In genomic region chrX:68677508-68677907, GRCm38 (mm10) we compare ENCODE assay signal across 7 mouse cellular contexts. TPM values are rescaled to one million over a fixed set of nuclear protein-coding genes. Genes with fewer than 3 reads are reported as not detected.
A peak's percentile ranks its signal among the peaks of the same experiment; 100 is the strongest.
DNase-seq lines count a peak whose midpoint lies in the region; ATAC-seq and TF ChIP-seq lines count a peak whose summit lies in the region.

No protein-coding gene starts in this region.

- in situ Hi-C loops in CH12.LX (cut with MboI; ENCODE audit: low pct_ligation_motif_present, low pct_unique_long_range_greater_than_20kb, low sequenced_read_pairs), result no loop called here

- TF ChIP-seq CTCF in CH12.LX (conservative IDR thresholded peaks at IDR 0.05 in 1 of 2, IDR thresholded peaks at IDR 0.05 in 1 of 2; ENCODE audit: low read depth in 2 of 2, low read length in 2 of 2) (no peak), MEL (IDR thresholded peaks at IDR 0.05 in 2 of 3, conservative IDR thresholded peaks at IDR 0.05 in 1 of 3; ENCODE audit: control insufficient read depth in 1 of 3, insufficient read depth in 1 of 3, low read depth in 2 of 3, low read length in 3 of 3, poor library complexity in 1 of 3, severe bottlenecking in 1 of 3) (no peak)

- no peak for ATAC-seq in hindbrain, embryonic 16.5 days
- ATAC-seq in limb, embryonic 14.5 days (ENCODE audit: low FRiP score, low read depth), result no peak

- H3K4me3 ChIP-seq in hindbrain, embryonic 10.5 days, result no peak overlapping the region
- H3K4me3 ChIP-seq in hindbrain, embryonic 16.5 days (ENCODE audit: low read length), result no peak overlapping the region
- peak overlapping the region in 1 of 3 experiments; percentile 50 for H3K4me3 ChIP-seq in CH12.LX (replicated peaks in 1 of 3; ENCODE audit: low read depth in 2 of 3, low read length in 2 of 3, poor library complexity in 1 of 3)
- H3K4me3 ChIP-seq in MEL (ENCODE audit: control insufficient read depth in 1 of 2, insufficient read depth in 1 of 2, low read depth in 2 of 2, low read length in 2 of 2), result peak overlapping the region; percentile 42 to 70
- no peak overlapping the region for H3K4me3 ChIP-seq in limb, embryonic 14.5 days (replicated peaks; ENCODE audit: low read length)

- no peaks in the 10 kb centered on the region for H3K27me3 ChIP-seq in hindbrain, embryonic 10.5 days (ENCODE audit: insufficient read depth, poor library complexity, severe bottlenecking)
- no peaks in the 10 kb centered on the region for H3K27me3 ChIP-seq in hindbrain, embryonic 16.5 days (replicated peaks; ENCODE audit: control insufficient read depth, insufficient read depth, low read length)
- H3K27me3 ChIP-seq in CH12.LX (replicated peaks) (no peaks in the 10 kb centered on the region), MEL (ENCODE audit: control insufficient read depth in 1 of 2, insufficient read depth in 2 of 2, low read length in 2 of 2) (no peaks in the 10 kb centered on the region)
- no peaks in the 10 kb centered on the region for H3K27me3 ChIP-seq in limb, embryonic 14.5 days (ENCODE audit: control insufficient read depth, insufficient read depth, low read length)

- peaks cover 5% of the 10 kb centered on the region; the same call in 1 of the 2 replicates for H3K9me3 ChIP-seq in hindbrain, embryonic 10.5 days
- no peaks in the 10 kb centered on the region for H3K9me3 ChIP-seq in hindbrain, embryonic 16.5 days (ENCODE audit: control insufficient read depth, low read length)
- no peaks in the 10 kb centered on the region for H3K9me3 ChIP-seq in CH12.LX (replicated peaks; ENCODE audit: low read length)
- H3K9me3 ChIP-seq in MEL (replicated peaks; ENCODE audit: insufficient read depth, low read length), result no peaks in the 10 kb centered on the region
- no peaks in the 10 kb centered on the region for H3K9me3 ChIP-seq in limb, embryonic 14.5 days (ENCODE audit: control insufficient read depth, low read length)

- no peaks in the 10 kb centered on the region for H3K4me1 ChIP-seq in hindbrain, embryonic 10.5 days (replicated peaks)
- no peaks in the 10 kb centered on the region for H3K4me1 ChIP-seq in hindbrain, embryonic 16.5 days (ENCODE audit: control insufficient read depth, insufficient read depth, low read depth, low read length)
- H3K4me1 ChIP-seq in CH12.LX (ENCODE audit: control insufficient read depth in 1 of 2, insufficient read depth in 2 of 2) (peaks cover 0 to 2% of the 10 kb centered on the region in 2 experiments; a peak in 1 of 4 replicates), MEL (ENCODE audit: control insufficient read depth in 1 of 2, insufficient read depth in 2 of 2, low read length in 2 of 2) (peaks cover 0 to 3% of the 10 kb centered on the region in 2 experiments; a peak in 3 of 4 replicates)
- no peaks in the 10 kb centered on the region for H3K4me1 ChIP-seq in limb, embryonic 14.5 days (ENCODE audit: control insufficient read depth, insufficient read depth, low read length)

- peak; percentile 2 for DNase-seq in hindbrain, embryonic 10.5 days (ENCODE audit: low spot score)
- DNase-seq in CH12.LX (ENCODE audit: extremely low read depth) (no peak), MEL (ENCODE audit: low read depth, low spot score) (no peak)
- DNase-seq in limb, embryonic 14.5 days (ENCODE audit: low spot score), result no peak
- no peak for DNase-seq in urinary bladder, postnatal 10 days (ENCODE audit: low spot score)
- DNase-seq in spleen, postnatal 14 days (ENCODE audit: low spot score in 2 of 2), result no peak

- no peak overlapping the region for H3K4me2 ChIP-seq in hindbrain, embryonic 16.5 days (ENCODE audit: low read length)
- peak overlapping the region; percentile 63; the same call in 1 of the 2 replicates for H3K4me2 ChIP-seq in CH12.LX (ENCODE audit: insufficient read depth, low read depth, poor library complexity, severe bottlenecking)
- peak overlapping the region; percentile 38 for H3K4me2 ChIP-seq in limb, embryonic 14.5 days (replicated peaks; ENCODE audit: low read depth, low read length, severe bottlenecking)

- TF ChIP-seq POLR2A in CH12.LX (IDR thresholded peaks at IDR 0.05; ENCODE audit: low read depth, low read length) (no peak), MEL (IDR thresholded peaks at IDR 0.05; ENCODE audit: control insufficient read depth in 1 of 2, insufficient read depth in 1 of 2, low read depth in 1 of 2, low read length in 2 of 2, poor library complexity in 1 of 2) (no peak)
- no peak for TF ChIP-seq POLR2A in limb, embryonic 14.5 days (IDR thresholded peaks at IDR 0.05; ENCODE audit: borderline replicate concordance, extremely low read depth, insufficient read depth, insufficient read length)

- dilution Hi-C loops in CH12.LX (cut with MboI; ENCODE audit: extremely low pct_ligation_motif_present, extremely low pct_unique_long_range_greater_than_20kb, low sequenced_read_pairs), result no loop called here

- no peaks in the 10 kb centered on the region for H3K36me3 ChIP-seq in hindbrain, embryonic 10.5 days
- H3K36me3 ChIP-seq in hindbrain, embryonic 16.5 days (ENCODE audit: control insufficient read depth, insufficient read depth, low read length), result no peaks in the 10 kb centered on the region
- H3K36me3 ChIP-seq in CH12.LX (replicated peaks in 1 of 2; ENCODE audit: control insufficient read depth in 1 of 2, insufficient read depth in 1 of 2, low read length in 1 of 2), result no peaks in the 10 kb centered on the region
- peaks cover 0 to 5% of the 10 kb centered on the region in 2 experiments; a peak in 1 of 4 replicates for H3K36me3 ChIP-seq in MEL (ENCODE audit: control insufficient read depth in 1 of 2, insufficient read depth in 2 of 2, low read length in 2 of 2)
- H3K36me3 ChIP-seq in limb, embryonic 14.5 days (ENCODE audit: control insufficient read depth, insufficient read depth, low read length), result no peaks in the 10 kb centered on the region

- no peak overlapping the region for H3K27ac ChIP-seq in hindbrain, embryonic 10.5 days
- H3K27ac ChIP-seq in hindbrain, embryonic 16.5 days (ENCODE audit: low read depth, low read length), result no peak overlapping the region
- H3K27ac ChIP-seq in CH12.LX (ENCODE audit: insufficient read depth, low read depth), result no peak overlapping the region
- H3K27ac ChIP-seq in MEL (ENCODE audit: control insufficient read depth, low read depth, low read length), result peak overlapping the region; percentile 91; the same call in 1 of the 2 replicates
- no peak overlapping the region for H3K27ac ChIP-seq in limb, embryonic 14.5 days (replicated peaks; ENCODE audit: low read depth, low read length)

- TF ChIP-seq EP300 in CH12.LX (IDR thresholded peaks at IDR 0.05; ENCODE audit: low read length) (no peak), MEL (IDR thresholded peaks at IDR 0.05; ENCODE audit: low read depth in 1 of 2, low read length in 2 of 2) (no peak)

- peaks cover 15% of the 10 kb centered on the region for H3K79me2 ChIP-seq in CH12.LX (replicated peaks; ENCODE audit: control insufficient read depth, extremely low read depth, insufficient read depth, poor library complexity, severe bottlenecking)
- peaks cover 21% of the 10 kb centered on the region for H3K79me2 ChIP-seq in MEL (ENCODE audit: control insufficient read depth, insufficient read depth, low read length, poor library complexity)

- TF ChIP-seq RAD21 in CH12.LX (IDR thresholded peaks at IDR 0.05; ENCODE audit: low read depth, low read length), result no peak
- TF ChIP-seq RAD21 in MEL (IDR thresholded peaks at IDR 0.05; ENCODE audit: low read depth, low read length), result no peak

- H3K9ac ChIP-seq in hindbrain, embryonic 16.5 days (ENCODE audit: low read depth, low read length), result no peak overlapping the region
- H3K9ac ChIP-seq in CH12.LX (ENCODE audit: insufficient read depth, low read depth), result peak overlapping the region; percentile 27; the same call in 1 of the 2 replicates
- peak overlapping the region; percentile 91 for H3K9ac ChIP-seq in MEL (ENCODE audit: control insufficient read depth, low read depth, low read length, poor library complexity, severe bottlenecking)
- H3K9ac ChIP-seq in limb, embryonic 14.5 days (ENCODE audit: low read depth, low read length, severe bottlenecking), result no peak overlapping the region

- WGBS in hindbrain, embryonic 10.5 days, result 36% methylated on average over 1 of the region's 1 CpGs
- WGBS in hindbrain, embryonic 16.5 days, result 31% methylated on average over 1 of the region's 1 CpGs
- WGBS in limb, embryonic 14.5 days, result 21% methylated on average over 1 of the region's 1 CpGs

TF ChIP-seq in CH12.LX, 34 proteins besides CTCF, POLR2A, EP300 and RAD21:
- TF ChIP-seq CHD2 (IDR thresholded peaks at IDR 0.05; ENCODE audit: low read length) (no peak), ZMIZ1 (IDR thresholded peaks at IDR 0.05; ENCODE audit: low read depth, low read length) (no peak), ZKSCAN1 (IDR thresholded peaks at IDR 0.05; ENCODE audit: borderline replicate concordance, low read depth, low read length) (no peak), MAZ (IDR thresholded peaks at IDR 0.05; ENCODE audit: low read depth, low read length) (no peak), MAX (IDR thresholded peaks at IDR 0.05; ENCODE audit: low read length) (no peak)

TF ChIP-seq in MEL, 35 proteins besides CTCF, POLR2A, EP300 and RAD21:
- TF ChIP-seq CHD2 (IDR thresholded peaks at IDR 0.05; ENCODE audit: low read length), result no peak

RNA-seq across cellular contexts. Expression of gene Fmr1, which starts 0.8 kb away (rescaled TPM):
- 49.1 and 55.1 TPM in 2 replicates for polyA plus RNA-seq in hindbrain, embryonic 10.5 days (2016; fragmentation: Nextera tagmentation; extraction: Ambion mirVana)
- 46.6 and 46.8 TPM in 2 replicates for polyA plus RNA-seq in hindbrain, embryonic 16.5 days (2015; fragmentation: Nextera tagmentation; extraction: Ambion mirVana)
- total RNA-seq in CH12.LX (2012; rRNA removed) (15.9 and 25.2 TPM in 2 replicates), CH12.LX (2014; rRNA removed) (54.4 and 68.9 TPM in 2 replicates), MEL (2012; rRNA removed) (30.0 and 31.0 TPM in 2 replicates)
- polyA plus RNA-seq in CH12.LX (2012; ENCODE audit: insufficient read length, low read depth) (40.5 and 45.3 TPM in 2 replicates), MEL (2012; ENCODE audit: insufficient read depth in 1 of 2, insufficient read length in 2 of 2, low read depth in 1 of 2, low replicate concordance in 2 of 2, missing spikeins in 1 of 2) (100 to 1,000 TPM in 1 of 2 experiments, 10 to 100 TPM in 1; 54.5 to 255 TPM)
- polyA plus RNA-seq in limb, embryonic 14.5 days (2012; rRNA removed), result 51.8 and 65.8 TPM in 2 replicates
- polyA plus RNA-seq in limb, embryonic 14.5 days (2014; fragmentation: Nextera tagmentation; extraction: Ambion mirVana), result 57.7 and 68.4 TPM in 2 replicates

Comparison
In these comparisons a context has a peak if more than half of its experiments do, and no peak if none do; other contexts are left out.
1. H3K4me3 ChIP-seq: peak in MEL (2 of 2); none in hindbrain, embryonic 10.5 days (single experiment), hindbrain, embryonic 16.5 days (single experiment) and limb, embryonic 14.5 days (single experiment).
2. H3K9ac ChIP-seq: peak in CH12.LX (single experiment) and MEL (single experiment); none in hindbrain, embryonic 16.5 days (single experiment) and limb, embryonic 14.5 days (single experiment).